Mouse (Mus musculus): ENCODE data around the gene Arhgap9.

DNA sequence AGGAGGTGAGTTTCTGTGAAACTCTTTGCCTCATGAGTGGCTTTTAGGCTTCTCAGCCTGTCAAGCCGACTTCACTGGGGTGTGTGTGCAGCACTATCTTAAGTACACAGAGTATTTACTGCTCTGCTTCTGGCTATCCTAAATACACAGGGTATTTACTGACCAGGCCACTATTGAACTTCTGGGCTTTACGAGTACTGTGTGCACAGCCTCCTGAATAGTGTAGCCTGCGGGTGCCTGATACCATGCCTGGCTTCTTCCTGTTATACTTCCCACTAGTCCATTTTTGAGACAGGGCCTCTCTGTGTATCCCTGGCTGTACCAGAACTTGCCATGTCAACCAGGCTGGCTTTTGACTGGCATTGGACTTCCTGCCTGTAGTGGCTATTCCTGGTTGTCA is 55.9 kb downstream of the Arhgap9 start:
- TF ChIP-seq CTCF (IDR thresholded peaks at IDR 0.05; ENCODE audit: borderline replicate concordance, control insufficient read depth, extremely low read depth, insufficient read depth, low read length, poor library complexity) (no peak), POLR2A (IDR thresholded peaks at IDR 0.05; ENCODE audit: control insufficient read depth, extremely low read depth, insufficient read depth, low read length, poor library complexity) (no peak)
